Mouse (Mus musculus): ENCODE data around the gene Treml1. TPM values are rescaled to one million over a fixed set of nuclear protein-coding genes. Genes with fewer than 3 reads are reported as not detected.
A peak's percentile ranks its signal among the peaks of the same experiment; 100 is the strongest.

The Treml1 gene
- total and polyA plus RNA-seq, 3 experiments, result 0.96 to 1.7 TPM; not detected in 1

DNA sequence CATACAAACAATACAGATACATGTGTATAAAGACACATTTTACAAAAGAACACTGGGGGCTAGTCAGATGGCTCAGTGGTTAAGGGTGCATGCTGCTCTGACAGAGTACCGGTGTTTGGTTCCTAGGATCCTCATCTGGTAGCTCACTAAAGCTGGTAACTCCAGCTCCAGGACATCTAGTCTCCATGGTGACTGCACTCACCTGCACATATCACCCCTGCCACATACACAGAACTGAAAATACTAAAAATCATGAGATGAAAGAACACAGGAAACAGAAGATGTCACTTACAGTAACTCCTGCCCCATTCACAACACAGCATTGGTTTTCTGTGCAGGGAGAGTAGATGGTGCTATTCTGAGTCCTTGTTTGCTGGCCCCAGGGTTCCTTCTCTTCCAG, 41.0 kb upstream of the Treml1 start (continued):
- TF ChIP-seq ZC3H11A (IDR thresholded peaks at IDR 0.05; ENCODE audit: low read depth, low read length) (no peak), E2F4 (IDR thresholded peaks at IDR 0.05; ENCODE audit: borderline replicate concordance, low read depth, low read length) (no peak), CTCF (IDR thresholded peaks at IDR 0.05 in 2 of 3, conservative IDR thresholded peaks at IDR 0.05 in 1 of 3; ENCODE audit: control insufficient read depth in 1 of 3, insufficient read depth in 1 of 3, low read depth in 2 of 3, low read length in 3 of 3, poor library complexity in 1 of 3, severe bottlenecking in 1 of 3) (no peak), ELF1 (IDR thresholded peaks at IDR 0.05; ENCODE audit: low read depth, low read length) (no peak), MAFK (IDR thresholded peaks at IDR 0.05; ENCODE audit: borderline replicate concordance, low read depth, low read length) (no peak)

DNA sequence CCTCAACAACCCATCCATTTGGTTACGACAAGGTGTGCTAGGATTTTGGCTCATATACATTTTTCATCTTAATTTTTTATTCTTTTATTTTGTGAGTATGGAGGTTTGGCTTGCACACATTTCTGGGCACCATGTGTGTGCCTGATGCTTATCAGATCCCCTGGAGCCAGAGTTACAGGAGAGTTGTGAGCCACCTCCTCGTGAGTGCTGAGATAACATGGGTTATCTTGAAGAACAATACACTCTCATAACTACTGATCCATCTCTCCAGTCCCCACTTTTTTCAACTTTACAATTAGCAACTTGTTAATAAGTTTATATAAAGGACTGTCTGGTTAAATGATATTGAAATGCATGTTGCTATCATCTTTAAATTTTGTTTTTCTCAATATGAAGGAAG, 38.4 kb upstream of the Treml1 start:
- Histone ChIP-seq H3K9ac (ENCODE audit: control insufficient read depth, low read depth, low read length, poor library complexity, severe bottlenecking) (no peak overlapping the region), H3K27me3 (ENCODE audit: control insufficient read depth in 1 of 2, insufficient read depth in 2 of 2, low read length in 2 of 2) (no peaks in the 10 kb centered on the region), H3K36me3 (ENCODE audit: control insufficient read depth in 1 of 2, insufficient read depth in 2 of 2, low read length in 2 of 2) (peaks cover 0 to 15% of the 10 kb centered on the region in 2 experiments; a peak in 2 of 4 replicates), H3K4me1 (ENCODE audit: control insufficient read depth in 1 of 2, insufficient read depth in 2 of 2, low read length in 2 of 2) (peaks cover 12 to 26% of the 10 kb centered on the region in 2 experiments), H3K9me3 (replicated peaks; ENCODE audit: insufficient read depth, low read length) (no peaks in the 10 kb centered on the region), H3K79me2 (ENCODE audit: control insufficient read depth, insufficient read depth, low read length, poor library complexity) (no peaks in the 10 kb centered on the region), H3K27ac (ENCODE audit: control insufficient read depth, low read depth, low read length) (no peak overlapping the region), H3K4me3 (ENCODE audit: control insufficient read depth in 1 of 2, insufficient read depth in 1 of 2, low read depth in 2 of 2, low read length in 2 of 2) (no peak overlapping the region)
- TF ChIP-seq MAZ (IDR thresholded peaks at IDR 0.05; ENCODE audit: low read depth, low read length) (no peak), TBP (IDR thresholded peaks at IDR 0.05; ENCODE audit: low read depth, low read length) (no peak), EP300 (IDR thresholded peaks at IDR 0.05; ENCODE audit: low read depth in 1 of 2, low read length in 2 of 2) (peak; percentile 82 to 84), ZNF384 (IDR thresholded peaks at IDR 0.05; ENCODE audit: low read depth, low read length) (peak; percentile 67), BHLHE40 (IDR thresholded peaks at IDR 0.05; ENCODE audit: borderline replicate concordance, low read depth, low read length) (peak; percentile 89), RCOR1 (IDR thresholded peaks at IDR 0.05; ENCODE audit: low read depth, low read length) (0 out of 2 replicates have a peak, but pooled peaks have one; percentile 57), CHD2 (IDR thresholded peaks at IDR 0.05; ENCODE audit: low read length) (no peak), GABPA (IDR thresholded peaks at IDR 0.05; ENCODE audit: low read depth, low read length) (no peak), UBTF (IDR thresholded peaks at IDR 0.05; ENCODE audit: borderline replicate concordance, insufficient read depth, low read depth, low read length) (no peak), MXI1 (IDR thresholded peaks at IDR 0.05; ENCODE audit: low read depth, low read length) (peak; percentile 67; the same call in 1 of the 2 replicates), MAFK (IDR thresholded peaks at IDR 0.05; ENCODE audit: borderline replicate concordance, low read depth, low read length) (no peak), MAX (IDR thresholded peaks at IDR 0.05; ENCODE audit: low read length) (no peak), JUND (IDR thresholded peaks at IDR 0.05; ENCODE audit: low read depth, low read length) (no peak), MEF2A (IDR thresholded peaks at IDR 0.05; ENCODE audit: extremely low read depth, insufficient replicate concordance, low read depth, low read length, poor library complexity, severe bottlenecking) (no peak), TCF12 (IDR thresholded peaks at IDR 0.05; ENCODE audit: low read depth, low read length) (peak; percentile 91), HCFC1 (IDR thresholded peaks at IDR 0.05; ENCODE audit: low read depth, low read length) (no peak), RAD21 (IDR thresholded peaks at IDR 0.05; ENCODE audit: low read depth, low read length) (no peak), NELFE (IDR thresholded peaks at IDR 0.05; ENCODE audit: low read depth, low read length) (no peak), SIN3A (IDR thresholded peaks at IDR 0.05; ENCODE audit: low read length) (peak; percentile 69), ETS1 (IDR thresholded peaks at IDR 0.05; ENCODE audit: low read depth, low read length) (peak; percentile 73), GATA1 (IDR thresholded peaks at IDR 0.05; ENCODE audit: low read depth, low read length) (peak; percentile 92), USF2 (IDR thresholded peaks at IDR 0.05; ENCODE audit: borderline replicate concordance in 1 of 2, insufficient read depth in 1 of 2, low read depth in 1 of 2, low read length in 2 of 2) (no peak), CHD1 (IDR thresholded peaks at IDR 0.05; ENCODE audit: low read depth, low read length) (no peak), NRF1 (IDR thresholded peaks at IDR 0.05; ENCODE audit: insufficient read depth, low read depth, low read length, poor library complexity, severe bottlenecking) (no peak), TAL1 (IDR thresholded peaks at IDR 0.05; ENCODE audit: low read length) (no peak)
- no peak for DNase-seq (ENCODE audit: low read depth, low spot score)

All from MEL (cell line).